Mouse (Mus musculus) mouse embryonic stem cell (cell line): ENCODE results near the gene Wnt5a.

Source experiments
- in situ Hi-C, 2 experiments: fragments of 300-500 bp; cut with MboI; formaldehyde crosslinking; loops; 1 replicate in 1 of 2; 3 replicates in 1 of 2; pipeline ENCODE4 v1.14.3; 2019 to 2020; ENCODE audit warnings: low sequenced_read_pairs in 2 of 2, low pct_unique_long_range_greater_than_20kb in 1 of 2, mixed read lengths in 1 of 2; ENCODE audit not compliant: unreplicated experiment in 1 of 2

Gene Wnt5a

DNA sequence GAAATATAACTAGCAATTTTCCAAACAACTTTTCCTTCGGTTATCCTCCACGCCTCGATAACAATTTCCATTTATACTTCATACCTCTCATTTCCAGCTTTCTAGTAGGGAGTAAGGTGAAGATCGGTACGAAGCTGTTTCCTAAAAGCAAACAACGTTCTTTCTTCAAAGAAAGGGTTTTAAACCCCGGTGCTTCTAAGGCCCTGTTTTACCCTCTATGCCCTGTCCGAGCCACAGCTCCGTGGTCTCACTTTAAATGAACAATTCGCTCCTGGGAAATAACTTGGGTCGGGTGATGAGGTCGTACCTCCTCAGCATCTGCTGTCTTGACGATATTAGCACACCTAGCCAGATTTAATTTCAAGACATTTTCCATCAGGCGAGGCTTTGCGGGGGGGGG lies 2.5 kb downstream of the Wnt5a start:
- in situ Hi-C loops, result loop anchor here in 1 of 2 experiments (25.0 kb wide), 1 partner anchor 420 kb away; no protein-coding TSS in a partner anchor

DNA sequence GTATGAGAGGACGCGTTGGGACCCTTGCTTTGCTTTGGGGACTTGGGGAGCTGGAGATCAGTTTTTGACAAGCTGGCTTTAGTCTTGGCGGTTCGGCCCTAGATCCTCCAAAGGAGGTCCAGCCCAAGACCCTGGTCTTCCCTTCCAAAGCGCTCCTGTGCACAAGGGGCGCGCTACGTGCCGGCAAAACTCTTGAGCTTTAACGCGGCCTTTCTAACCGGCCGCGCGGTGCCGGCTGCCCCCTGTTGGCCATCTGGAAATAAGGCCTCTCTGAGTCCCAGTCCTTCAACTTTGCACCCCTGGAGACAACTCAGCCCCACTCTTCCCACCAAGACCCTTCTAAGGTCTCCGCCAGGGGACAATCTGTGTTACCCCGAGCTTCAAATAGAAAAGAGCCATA lies 2.9 kb downstream of the Wnt5a start:
- in situ Hi-C loops, result loop anchor here in 1 of 2 experiments (25.0 kb wide), 1 partner anchor 420 kb away; no protein-coding TSS in a partner anchor

DNA sequence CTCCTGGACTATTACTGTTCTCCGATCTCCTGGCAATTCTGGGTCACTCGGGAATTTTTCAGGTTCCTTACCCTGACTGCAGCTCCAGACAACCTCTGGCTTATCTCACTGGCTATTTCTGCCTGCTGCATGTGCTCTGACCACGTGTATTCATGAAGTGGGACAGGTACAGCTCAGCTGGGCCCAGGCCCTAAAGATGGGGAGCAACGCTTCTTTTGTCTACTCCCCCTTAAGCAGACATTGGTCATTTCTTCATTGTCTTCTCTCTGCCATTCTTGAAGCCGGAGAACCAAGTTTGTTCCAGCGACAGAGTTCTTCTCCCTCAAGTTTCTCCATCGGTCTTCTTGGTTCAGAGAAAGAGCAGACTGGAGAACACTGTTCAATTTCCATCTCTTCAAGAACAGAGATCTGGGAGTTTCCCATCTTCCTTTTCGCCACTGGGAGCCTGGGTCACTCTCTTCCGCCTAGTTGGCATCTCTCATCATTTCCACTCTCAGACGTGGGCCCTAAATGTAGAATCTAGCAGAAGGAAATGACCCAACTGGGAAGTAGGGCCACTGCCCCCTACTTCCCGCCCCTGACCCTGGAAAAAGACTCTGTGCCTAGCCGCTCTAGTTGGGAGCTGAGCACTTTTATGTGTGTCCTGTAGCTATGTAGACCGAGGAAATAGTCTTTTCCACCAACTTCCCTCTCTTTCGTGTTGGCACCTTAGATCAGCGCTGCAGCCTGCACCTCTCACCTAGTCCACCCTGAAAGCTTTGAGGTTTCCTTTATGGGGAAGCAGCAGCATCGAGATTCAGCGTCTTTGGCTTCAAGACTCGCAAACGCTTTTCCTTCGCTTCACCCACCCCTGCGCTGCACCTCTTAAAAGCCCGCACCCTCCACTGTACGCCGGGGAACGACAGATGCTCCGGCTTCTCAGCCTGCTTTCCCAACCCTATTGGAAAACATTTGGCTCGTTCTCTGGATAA lies 4.0 kb downstream of the Wnt5a start:
- in situ Hi-C loops, result loop anchor here in 1 of 2 experiments (25.0 kb wide), 1 partner anchor 421 kb away; no protein-coding TSS in a partner anchor

DNA sequence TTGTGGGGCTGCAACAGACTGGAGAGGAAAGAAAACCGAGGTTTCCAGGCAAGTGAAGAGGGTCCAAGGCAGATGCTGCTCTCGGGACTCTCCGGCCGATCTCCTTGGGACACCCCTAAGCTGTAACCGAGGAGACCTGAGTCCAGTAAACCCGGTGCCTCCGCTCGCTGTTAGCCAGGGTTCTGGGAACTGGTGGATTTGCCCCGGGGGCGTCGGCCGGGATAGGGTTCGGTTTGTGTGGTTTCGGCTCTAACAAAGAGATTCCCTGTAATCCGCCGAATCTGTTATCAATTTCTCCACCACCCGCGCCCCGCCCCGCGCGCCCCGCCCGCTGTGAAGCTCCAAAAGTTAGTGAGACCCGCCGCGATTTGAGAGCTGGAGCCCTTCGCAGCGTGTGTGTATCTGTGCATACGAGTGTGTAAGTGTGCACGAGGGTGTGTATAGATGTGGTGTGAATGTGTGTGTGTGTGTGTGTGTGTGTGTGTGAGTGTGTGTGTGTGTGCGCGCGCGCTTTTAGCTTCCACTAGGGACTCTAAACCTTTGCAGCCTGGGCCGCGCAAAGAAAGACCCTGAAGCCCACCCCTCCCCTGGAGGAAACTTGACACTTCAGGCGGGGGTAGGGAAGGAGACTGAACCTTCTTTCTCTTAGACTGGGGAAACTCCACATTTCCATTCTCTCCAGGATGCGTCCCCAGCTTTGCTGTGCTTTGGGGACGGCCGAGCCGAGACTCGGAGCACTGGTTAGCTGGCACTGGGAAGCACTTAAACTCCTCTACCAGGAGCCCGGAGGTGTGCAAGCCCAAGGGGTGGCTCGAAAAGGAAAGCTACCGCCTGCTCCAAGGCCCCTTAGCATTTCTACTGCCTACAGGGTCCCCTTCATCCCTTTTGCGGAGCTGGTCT lies 5.1 kb downstream of the Wnt5a start:
- in situ Hi-C loops, result loop anchor here in 1 of 2 experiments (25.0 kb wide), 1 partner anchor 422 kb away; no protein-coding TSS in a partner anchor

DNA sequence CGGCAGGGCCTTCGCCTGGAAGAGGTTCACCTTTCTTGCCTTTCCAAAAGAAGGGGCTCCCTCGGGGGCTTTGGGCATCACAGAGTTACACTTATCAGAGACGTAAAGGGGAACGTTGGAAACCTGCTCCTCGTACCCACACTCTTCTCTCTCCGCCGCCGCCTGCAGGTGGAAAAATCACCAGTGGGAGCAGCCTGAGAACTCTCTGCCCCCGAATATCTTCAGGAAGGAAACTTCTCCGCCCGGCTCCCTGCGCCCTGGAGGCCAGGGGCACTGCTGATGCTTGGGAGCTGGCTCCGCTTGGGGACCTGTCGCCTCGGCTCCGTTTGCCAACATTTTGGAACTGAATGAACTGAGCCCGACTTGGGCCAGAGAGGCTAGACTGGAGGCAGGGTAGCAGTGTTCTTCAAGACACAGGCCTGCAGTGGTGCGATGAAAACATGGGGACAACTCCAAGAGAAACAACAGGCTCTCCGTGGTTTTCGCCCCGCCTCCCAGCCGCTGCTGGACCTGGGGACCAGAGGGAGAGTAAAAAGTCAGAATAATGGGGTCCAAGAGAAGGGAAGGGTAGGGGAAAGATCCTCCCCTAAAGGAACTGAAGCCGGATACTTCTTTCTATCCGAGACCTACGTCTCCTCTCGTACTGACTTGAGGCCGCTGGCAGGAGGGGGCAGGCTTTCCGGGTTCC lies 5.9 kb downstream of the Wnt5a start:
- in situ Hi-C loops, result loop anchor here in 1 of 2 experiments (25.0 kb wide), 1 partner anchor 423 kb away; no protein-coding TSS in a partner anchor

DNA sequence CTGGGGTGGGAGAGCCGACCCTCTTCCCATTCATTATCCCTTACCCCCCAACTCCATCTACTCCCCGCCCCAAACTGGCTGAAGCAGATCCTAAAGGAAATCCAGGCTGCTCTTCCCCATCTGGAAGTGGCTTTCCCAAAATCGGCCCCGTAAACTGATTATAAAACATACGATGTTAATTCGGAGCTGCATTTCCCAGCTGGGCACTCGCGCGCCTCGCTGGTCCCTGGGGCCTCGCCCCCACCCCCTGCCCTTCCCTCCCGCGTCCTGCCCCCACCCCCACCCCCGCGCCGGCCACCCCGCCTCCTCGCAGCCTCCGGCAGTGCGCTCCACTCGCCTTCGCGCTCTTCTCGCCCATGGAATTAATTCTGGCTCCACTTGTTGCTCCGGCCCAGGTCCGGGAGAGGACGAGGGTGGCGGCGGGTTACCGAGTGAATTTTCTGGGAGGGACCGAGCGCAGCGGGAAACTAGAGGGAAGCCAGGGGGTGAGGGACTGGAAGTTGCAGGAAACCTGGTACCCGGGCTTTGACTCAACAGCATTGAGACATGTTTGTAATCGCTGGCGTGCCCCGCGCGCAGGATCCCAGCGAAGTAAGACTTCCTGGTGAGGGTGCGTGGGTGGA lies 6.6 kb downstream of the Wnt5a start:
- in situ Hi-C loops, result loop anchor here in 1 of 2 experiments (25.0 kb wide), 1 partner anchor 424 kb away; no protein-coding TSS in a partner anchor

DNA sequence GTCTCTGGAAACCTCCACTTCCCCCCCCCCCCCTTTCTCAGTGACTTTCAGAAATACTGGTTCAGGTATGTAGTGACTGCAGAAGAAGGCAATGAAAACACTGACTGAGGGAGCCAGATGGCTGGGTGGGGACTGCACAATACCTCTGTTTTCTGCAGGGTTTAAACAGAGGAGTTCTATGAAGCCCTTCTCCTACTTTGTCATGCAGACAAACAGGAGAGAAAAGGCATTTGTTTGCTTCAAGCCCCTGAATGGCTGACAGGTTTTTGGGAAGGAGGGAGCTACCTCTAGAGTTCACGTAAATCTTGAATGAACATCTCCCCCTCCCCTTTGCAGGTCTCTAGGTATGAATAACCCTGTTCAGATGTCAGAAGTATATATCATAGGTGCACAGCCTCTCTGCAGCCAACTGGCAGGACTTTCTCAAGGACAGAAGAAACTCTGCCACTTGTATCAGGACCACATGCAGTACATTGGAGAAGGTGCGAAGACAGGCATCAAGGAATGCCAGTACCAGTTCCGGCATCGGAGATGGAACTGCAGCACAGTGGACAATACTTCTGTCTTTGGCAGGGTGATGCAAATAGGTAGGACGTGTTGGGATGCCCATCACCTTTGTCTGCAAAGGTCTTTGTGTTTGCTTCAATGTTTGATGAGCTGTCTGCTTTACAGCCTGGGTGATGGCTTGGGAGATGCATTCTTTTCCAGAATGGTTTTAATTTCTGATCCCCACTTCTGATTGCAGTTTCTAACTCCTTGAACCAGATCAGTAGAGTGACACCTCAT lies 8.4 kb downstream of the Wnt5a start:
- in situ Hi-C loops, result loop anchor here in 1 of 2 experiments (25.0 kb wide), 1 partner anchor 426 kb away; no protein-coding TSS in a partner anchor

DNA sequence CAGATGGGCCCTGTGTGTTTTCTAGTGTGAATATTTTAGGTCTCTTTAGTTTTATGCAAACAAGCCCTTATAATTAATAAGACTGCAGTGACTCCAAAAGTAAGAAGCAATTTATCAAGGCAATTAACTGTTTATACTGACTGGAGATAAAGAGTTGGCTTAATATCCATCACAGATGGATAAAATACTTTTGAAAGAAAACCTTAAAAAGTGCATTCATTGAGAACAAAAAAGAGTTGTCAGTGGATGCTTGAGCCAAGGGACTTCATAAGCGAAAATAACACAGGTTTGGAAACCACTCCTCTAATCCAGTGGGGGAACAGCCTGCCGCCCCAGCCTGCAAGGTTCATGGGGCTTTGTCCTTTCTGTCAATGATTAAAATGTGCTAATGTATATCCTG lies 9.6 kb downstream of the Wnt5a start:
- in situ Hi-C loops, result loop anchor here in 1 of 2 experiments (25.0 kb wide), 1 partner anchor 427 kb away; no protein-coding TSS in a partner anchor

DNA sequence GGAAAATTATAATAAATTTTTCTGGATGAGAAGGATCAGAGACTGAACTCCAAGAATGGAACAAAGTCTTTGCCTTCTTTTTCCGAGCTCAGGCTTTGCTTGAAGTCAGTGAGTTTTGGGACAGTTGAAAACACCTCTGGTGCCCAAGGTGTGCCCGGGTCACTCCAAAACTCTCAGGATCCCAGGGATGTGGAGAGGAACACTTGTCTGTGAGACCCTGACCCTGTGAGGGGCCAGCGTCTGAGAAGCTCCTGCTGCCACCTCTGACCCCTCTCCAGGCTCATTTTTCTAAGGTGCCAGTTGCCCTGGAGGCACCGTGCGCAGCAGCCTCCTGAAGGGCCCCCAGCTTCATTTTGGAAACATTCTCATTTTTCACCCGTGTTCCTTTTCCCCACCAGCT lies 10.8 kb downstream of the Wnt5a start:
- in situ Hi-C loops, result loop anchor here in 1 of 2 experiments (25.0 kb wide), 1 partner anchor 428 kb away; no protein-coding TSS in a partner anchor

DNA sequence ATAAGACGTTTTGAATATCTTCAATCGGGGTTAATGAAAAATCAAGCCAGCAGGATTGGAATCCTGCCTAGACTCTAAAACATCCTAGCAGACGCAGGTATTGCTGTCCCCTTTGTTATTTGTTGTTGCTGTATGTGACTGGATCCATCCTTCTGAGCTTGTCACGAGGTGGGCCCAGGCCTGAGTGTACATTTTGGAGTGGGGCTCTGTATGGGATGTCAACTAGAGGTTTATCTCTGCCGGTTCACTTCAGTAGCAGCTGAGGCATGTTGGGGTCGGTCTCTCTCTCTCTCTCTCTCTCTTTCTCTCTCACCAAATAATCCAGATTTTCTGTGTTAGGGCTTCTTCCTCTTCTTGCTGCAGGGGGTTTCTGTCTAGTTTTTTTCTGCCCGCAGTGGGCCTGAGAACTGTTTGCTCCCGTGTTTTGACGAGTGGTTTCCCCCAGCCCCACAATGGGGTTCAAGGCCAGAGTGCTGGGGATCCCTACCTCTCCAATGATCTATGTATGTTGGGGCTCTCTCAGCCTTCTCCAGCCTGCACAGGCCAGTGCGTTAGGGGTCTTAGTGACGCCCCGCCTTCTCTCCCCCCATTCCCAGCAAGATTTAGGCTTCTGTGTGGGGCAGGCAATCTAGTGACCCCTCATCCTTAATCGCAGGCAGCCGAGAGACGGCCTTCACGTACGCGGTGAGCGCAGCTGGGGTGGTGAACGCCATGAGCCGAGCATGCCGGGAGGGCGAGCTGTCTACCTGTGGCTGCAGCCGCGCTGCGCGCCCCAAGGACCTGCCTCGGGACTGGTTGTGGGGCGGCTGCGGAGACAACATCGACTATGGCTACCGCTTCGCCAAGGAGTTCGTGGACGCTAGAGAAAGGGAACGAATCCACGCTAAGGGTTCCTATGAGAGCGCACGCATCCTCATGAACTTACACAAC lies 13.3 kb downstream of the Wnt5a start:
- in situ Hi-C loops, result loop anchor here in 1 of 2 experiments (25.0 kb wide), 1 partner anchor 431 kb away; no protein-coding TSS in a partner anchor

DNA sequence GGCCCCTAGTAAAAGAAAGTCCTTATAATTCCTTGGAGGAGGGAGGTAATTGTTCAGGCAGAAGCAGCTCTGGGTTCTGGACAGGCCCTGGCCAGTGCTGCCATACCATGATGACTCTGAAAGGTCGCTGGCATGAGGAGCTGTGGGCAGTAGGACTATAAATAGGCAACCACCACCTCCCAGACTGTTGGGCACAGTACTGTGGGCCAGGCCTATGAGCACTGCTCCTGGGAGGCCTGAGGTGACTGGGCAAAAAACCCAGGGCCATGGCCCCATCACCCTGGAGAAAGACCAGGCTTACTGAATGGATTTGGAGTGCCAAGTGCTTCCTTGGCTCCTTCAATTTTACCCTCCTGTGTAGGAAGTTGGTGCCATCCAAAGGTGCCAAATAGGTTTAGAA lies 16.6 kb downstream of the Wnt5a start:
- in situ Hi-C loops, result loop anchor here in 1 of 2 experiments (25.0 kb wide), 1 partner anchor 434 kb away; no protein-coding TSS in a partner anchor

DNA sequence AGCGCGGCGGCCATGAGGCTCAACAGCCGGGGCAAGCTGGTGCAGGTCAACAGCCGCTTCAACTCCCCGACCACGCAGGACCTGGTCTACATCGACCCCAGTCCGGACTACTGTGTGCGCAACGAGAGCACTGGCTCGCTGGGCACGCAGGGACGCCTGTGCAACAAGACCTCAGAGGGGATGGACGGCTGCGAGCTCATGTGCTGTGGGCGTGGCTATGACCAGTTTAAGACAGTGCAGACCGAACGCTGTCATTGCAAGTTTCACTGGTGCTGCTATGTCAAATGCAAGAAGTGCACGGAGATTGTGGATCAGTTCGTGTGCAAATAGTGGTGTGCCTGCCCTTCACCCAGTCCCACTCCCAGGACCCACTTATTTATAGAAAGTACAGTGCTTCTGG lies 18.1 kb downstream of the Wnt5a start:
- in situ Hi-C loops, result loop anchor here in 1 of 2 experiments (25.0 kb wide), 1 partner anchor 435 kb away; no protein-coding TSS in a partner anchor

DNA sequence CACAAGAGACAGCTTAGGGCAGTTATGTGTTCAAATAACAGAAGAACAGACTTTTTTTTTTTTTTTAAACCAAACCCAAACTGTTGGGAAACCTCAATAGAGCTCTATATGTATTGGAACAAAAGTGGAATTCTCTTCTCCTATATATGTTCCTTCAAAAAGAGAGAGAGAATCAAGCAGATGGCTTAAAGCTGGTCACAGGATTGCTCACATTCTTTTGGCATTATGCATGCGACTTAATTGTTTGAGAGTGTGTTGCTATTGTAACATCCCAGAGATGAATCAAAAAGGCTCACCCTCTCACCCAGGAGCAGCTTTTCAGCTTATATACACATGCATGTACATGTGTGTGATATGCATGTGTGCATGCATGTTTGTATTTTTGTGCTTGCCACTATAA lies 21.0 kb downstream of the Wnt5a start:
- in situ Hi-C loops, result no loop called here

DNA sequence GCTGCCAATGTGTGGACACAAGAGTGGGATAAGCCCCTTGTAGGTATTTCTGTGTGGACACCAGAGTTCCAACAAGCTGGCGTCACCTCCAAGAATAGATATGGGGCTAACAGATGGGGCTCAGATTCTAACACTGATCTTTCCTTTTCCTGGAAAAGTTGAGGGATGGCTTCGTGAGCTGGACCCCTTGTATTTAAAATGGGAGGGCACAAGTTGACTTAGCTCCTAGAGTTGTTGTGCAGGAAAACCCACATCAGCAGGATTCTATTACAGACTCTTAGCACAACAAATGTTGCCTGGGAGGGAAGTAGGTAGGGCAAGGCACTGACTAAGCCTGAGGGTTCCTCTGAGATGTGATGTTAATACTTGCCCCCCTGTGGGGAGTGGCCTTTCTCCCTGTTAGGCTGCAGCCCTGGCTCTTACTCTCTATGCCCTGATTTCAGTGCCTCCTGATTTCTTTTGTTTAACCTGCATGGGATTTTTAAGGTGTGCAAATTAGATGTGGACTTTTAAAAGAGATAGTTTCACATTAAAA lies 23.7 kb downstream of the Wnt5a start:
- in situ Hi-C loops, result no loop called here

DNA sequence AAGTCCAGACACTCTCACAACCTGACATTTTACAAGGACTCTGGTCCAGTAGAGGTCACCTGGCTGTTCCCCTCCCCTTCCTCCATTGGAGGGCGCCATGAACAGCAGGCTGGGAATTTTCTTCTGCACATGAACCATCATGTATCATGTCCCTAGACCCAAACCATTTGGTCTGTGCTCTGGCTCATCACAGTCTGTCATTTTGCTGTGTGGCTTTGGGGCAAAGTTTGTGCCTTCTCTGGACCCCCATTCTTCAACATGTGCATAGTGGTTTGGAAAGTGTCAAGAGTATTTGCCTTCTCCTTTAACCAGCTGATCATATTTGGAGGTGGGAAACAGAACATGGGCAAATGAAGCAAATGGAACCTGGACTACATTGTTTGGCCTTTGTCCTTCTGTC lies 27.0 kb downstream of the Wnt5a start:
- in situ Hi-C loops, result no loop called here
